Mouse (Mus musculus): ENCODE measurements at regions not wholly inside any gene's neighbourhood (a gene's known extent, or its start where the extent isn't known, plus 50 kb on each side); places are given as distances from the start of the nearest gene placed in this dataset.

DNA sequence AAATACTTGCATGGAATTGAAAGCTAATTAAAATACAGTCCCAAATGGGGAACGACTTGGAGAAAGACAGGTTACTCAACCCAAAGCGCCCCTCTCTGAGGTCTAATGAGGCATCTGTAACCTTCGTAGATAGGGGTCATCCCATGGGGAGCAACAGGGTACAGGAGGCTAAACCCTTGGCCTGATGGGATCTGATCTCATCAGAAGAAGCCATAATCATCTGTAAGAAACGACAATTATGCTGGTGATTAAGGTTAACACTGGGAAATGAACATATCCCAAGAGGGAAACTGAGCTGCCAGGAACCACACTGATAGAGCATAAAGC lies 82.5 kb downstream of the S1pr1 start:
- no peak for TF ChIP-seq HCFC1 (IDR thresholded peaks at IDR 0.05; ENCODE audit: borderline replicate concordance, insufficient read depth, low read length)
- TF ChIP-seq ZC3H11A (IDR thresholded peaks at IDR 0.05; ENCODE audit: borderline replicate concordance, low read depth, low read length), result no peak
